Mouse (Mus musculus): ENCODE measurements around the gene Cpsf6. TPM values are rescaled to one million over a fixed set of nuclear protein-coding genes. Genes with fewer than 3 reads are reported as not detected.

Gene Cpsf6
- polyA plus RNA-seq (2015; fragmentation: Nextera tagmentation; extraction: Ambion mirVana): 111 and 128 TPM in 2 replicates

DNA sequence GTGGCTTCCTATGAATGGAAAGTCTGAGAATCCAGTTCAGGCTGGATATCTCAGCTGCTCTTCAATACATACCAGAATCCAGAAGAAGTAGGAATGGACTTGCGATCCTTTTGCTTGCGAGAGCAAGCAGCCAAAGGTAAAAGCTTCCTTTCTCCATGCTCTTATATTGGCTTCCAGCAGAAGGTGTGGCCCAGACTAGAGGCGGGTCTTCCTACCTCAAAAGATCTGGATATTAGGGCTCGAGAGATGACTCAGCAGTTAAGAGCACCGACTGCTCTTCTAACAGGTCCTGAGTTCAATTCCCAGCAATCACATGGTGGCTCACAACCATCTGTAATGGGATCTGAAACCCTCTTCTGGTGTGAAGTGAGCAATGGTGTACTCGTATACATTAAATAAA, at the start of gene Cpsf6:
TSS of gene Cpsf6 (minus strand) at position 108 of the 400 bp plus-strand sequence.
- no peaks in the 10 kb centered on the region for H3K27me3 ChIP-seq (replicated peaks; ENCODE audit: control insufficient read depth, insufficient read depth, low read length)
- WGBS: 89% methylated on average over 6 of the region's 6 CpGs
- H3K4me1 ChIP-seq (ENCODE audit: control insufficient read depth, insufficient read depth, low read depth, low read length): peaks cover 4% of the 10 kb centered on the region
- no peak for ATAC-seq
- no peaks in the 10 kb centered on the region for H3K9me3 ChIP-seq (ENCODE audit: control insufficient read depth, low read length)
- no peaks in the 10 kb centered on the region for H3K36me3 ChIP-seq (ENCODE audit: control insufficient read depth, insufficient read depth, low read length)
- no peak within 1 kb of the TSS for H3K4me2 ChIP-seq (ENCODE audit: low read length)
- H3K4me3 ChIP-seq (ENCODE audit: low read length): no peak within 1 kb of the TSS
- H3K27ac ChIP-seq (ENCODE audit: low read depth, low read length): no peak within 1 kb of the TSS
- H3K9ac ChIP-seq (ENCODE audit: low read depth, low read length): no peak within 1 kb of the TSS

DNA sequence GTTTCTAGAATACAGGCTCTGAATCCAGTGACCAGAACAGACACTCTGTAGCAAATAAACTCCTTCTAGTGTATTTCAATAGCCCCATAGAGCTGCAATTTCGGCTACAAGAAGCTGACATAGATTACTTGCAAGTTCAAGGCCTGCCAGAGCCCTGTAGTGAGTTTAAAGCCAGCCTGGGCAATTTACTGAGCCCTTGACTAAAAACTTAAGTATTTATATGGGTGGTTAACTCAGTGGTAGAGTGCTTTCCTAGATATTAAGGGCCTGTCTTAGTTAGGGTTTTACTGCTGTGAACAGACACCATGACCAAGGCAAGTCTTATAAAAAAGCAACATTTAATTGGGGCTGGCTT, 46.8 kb upstream of the Cpsf6 start:
- no peak overlapping the region for H3K9ac ChIP-seq (ENCODE audit: low read depth, low read length)
- H3K4me2 ChIP-seq (ENCODE audit: low read length): no peak overlapping the region
- H3K27ac ChIP-seq (ENCODE audit: low read depth, low read length): no peak overlapping the region
- WGBS: 76% methylated on average over 1 of the region's 1 CpGs
- no peak for ATAC-seq
- H3K27me3 ChIP-seq (replicated peaks; ENCODE audit: control insufficient read depth, insufficient read depth, low read length): no peaks in the 10 kb centered on the region
- H3K36me3 ChIP-seq (ENCODE audit: control insufficient read depth, insufficient read depth, low read length): no peaks in the 10 kb centered on the region
- H3K4me1 ChIP-seq (ENCODE audit: control insufficient read depth, insufficient read depth, low read depth, low read length): peaks cover 3% of the 10 kb centered on the region; the same call in 1 of the 2 replicates
- H3K4me3 ChIP-seq (ENCODE audit: low read length): no peak overlapping the region
- H3K9me3 ChIP-seq (ENCODE audit: control insufficient read depth, low read length): no peaks in the 10 kb centered on the region

DNA sequence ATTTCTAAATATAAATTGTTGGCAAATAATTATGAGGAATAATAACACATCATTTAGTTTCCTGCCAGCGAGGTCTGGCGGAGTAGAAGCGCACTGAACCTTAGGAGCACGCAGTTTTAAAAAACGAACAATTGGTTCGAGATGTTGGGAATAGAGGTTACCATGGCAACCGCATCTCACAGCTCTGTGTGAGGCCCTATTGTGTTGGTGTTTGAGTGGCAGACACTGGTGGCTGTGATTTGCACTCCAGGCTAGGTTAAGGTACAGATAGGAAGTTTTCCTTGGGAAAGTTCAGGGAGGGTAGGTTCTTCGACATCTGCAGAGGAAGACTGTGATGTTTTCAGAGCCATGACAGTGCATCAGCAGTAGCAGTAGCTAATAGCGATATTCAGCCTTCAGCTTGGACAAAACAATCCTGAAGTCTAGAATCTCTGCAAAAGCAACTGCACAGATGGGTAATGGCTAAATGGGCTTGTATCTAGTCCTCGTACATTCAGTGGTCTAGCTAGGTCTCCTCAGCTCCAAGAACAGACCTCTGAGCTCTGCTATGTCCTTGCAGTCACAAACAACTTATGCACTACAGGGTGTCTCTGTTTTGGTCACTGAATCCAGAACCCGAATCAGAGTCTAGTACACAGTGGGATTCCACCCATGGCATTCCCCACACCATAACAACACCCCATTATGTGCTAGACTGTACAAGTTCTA, 46.2 kb upstream of the Cpsf6 start:
- Histone ChIP-seq H3K4me2 (ENCODE audit: low read length) (peak overlapping the region; percentile 8; the same call in 1 of the 2 replicates), H3K27me3 (replicated peaks; ENCODE audit: control insufficient read depth, insufficient read depth, low read length) (no peaks in the 10 kb centered on the region), H3K36me3 (ENCODE audit: control insufficient read depth, insufficient read depth, low read length) (no peaks in the 10 kb centered on the region), H3K4me3 (ENCODE audit: low read length) (no peak overlapping the region), H3K27ac (ENCODE audit: low read depth, low read length) (no peak overlapping the region), H3K9ac (ENCODE audit: low read depth, low read length) (no peak overlapping the region), H3K9me3 (ENCODE audit: control insufficient read depth, low read length) (no peaks in the 10 kb centered on the region), H3K4me1 (ENCODE audit: control insufficient read depth, insufficient read depth, low read depth, low read length) (peaks cover 3% of the 10 kb centered on the region; the same call in 1 of the 2 replicates)
- peak; percentile 87 for ATAC-seq
- WGBS: 24% methylated on average over 11 of the region's 11 CpGs

DNA sequence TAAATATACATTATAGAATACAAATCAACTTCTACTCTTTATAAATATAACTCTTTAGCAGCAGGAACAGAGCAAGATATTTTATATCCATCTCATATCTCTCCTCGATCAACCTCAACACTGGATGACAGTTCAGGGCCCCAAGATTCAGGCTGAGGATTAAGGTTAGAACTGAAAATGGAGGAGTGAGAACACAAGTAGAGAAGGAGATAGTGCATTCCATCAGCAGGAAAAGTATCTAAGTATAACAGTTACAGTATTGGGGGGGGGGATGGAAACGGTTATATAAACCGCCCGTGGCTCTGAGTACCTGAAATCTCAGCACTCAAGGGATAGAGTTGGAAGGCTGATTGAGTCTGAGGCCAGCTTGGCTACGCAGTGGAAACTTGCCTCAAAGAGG, 45.2 kb upstream of the Cpsf6 start:
- ATAC-seq: no peak
- no peak overlapping the region for H3K9ac ChIP-seq (ENCODE audit: low read depth, low read length)
- no peak overlapping the region for H3K4me2 ChIP-seq (ENCODE audit: low read length)
- H3K4me3 ChIP-seq (ENCODE audit: low read length): no peak overlapping the region
- peaks cover 3% of the 10 kb centered on the region; the same call in 1 of the 2 replicates for H3K4me1 ChIP-seq (ENCODE audit: control insufficient read depth, insufficient read depth, low read depth, low read length)
- no peak overlapping the region for H3K27ac ChIP-seq (ENCODE audit: low read depth, low read length)
- 90% methylated on average over 5 of the region's 5 CpGs for WGBS
- no peaks in the 10 kb centered on the region for H3K9me3 ChIP-seq (ENCODE audit: control insufficient read depth, low read length)
- no peaks in the 10 kb centered on the region; the same call in 1 of the 2 replicates for H3K27me3 ChIP-seq (replicated peaks; ENCODE audit: control insufficient read depth, insufficient read depth, low read length)
- H3K36me3 ChIP-seq (ENCODE audit: control insufficient read depth, insufficient read depth, low read length): no peaks in the 10 kb centered on the region

DNA sequence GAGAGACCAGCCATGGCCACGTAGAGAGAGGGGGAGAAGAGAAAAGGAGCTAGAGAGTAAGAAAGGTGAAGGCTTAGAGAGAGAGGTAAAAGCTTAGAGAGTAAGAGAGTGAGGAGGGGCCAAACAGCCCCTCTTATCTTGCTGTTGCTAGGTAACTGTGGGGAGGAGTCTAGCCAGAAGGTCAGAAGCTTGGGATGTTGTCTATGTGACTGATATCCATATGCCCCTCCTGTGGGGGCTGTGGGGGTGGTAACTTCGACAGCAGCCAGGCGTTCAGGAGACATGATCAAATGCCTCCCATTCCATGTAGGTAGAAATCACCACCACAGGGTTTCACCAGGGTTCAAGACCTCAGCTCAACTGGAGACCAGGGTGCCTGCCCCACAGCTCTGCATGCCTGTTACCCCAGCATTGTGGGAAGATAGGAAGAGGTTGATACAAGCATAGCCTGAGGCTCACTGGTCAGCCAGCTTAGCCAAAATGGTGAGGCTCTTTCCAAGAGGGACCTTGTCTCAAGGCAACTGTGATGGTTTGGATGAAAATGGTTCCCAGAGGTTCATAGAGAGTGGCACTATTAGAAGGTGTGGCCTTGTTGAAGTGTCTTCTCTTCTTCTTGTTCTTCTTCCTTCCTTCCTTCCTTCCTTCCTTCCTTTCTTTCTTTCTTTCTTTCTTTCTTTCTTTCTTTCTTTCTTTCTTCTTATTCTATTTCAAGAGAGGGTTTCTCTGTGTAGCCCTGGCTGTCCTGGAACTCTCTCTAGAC, 44.5 kb upstream of the Cpsf6 start:
- Histone ChIP-seq H3K27ac (ENCODE audit: low read depth, low read length) (no peak overlapping the region), H3K4me1 (ENCODE audit: control insufficient read depth, insufficient read depth, low read depth, low read length) (peaks cover 3% of the 10 kb centered on the region; the same call in 1 of the 2 replicates), H3K36me3 (ENCODE audit: control insufficient read depth, insufficient read depth, low read length) (no peaks in the 10 kb centered on the region), H3K4me3 (ENCODE audit: low read length) (no peak overlapping the region), H3K9me3 (ENCODE audit: control insufficient read depth, low read length) (no peaks in the 10 kb centered on the region), H3K27me3 (replicated peaks; ENCODE audit: control insufficient read depth, insufficient read depth, low read length) (no peaks in the 10 kb centered on the region; the same call in 1 of the 2 replicates), H3K4me2 (ENCODE audit: low read length) (no peak overlapping the region), H3K9ac (ENCODE audit: low read depth, low read length) (no peak overlapping the region)
- no peak for ATAC-seq
- WGBS: 77% methylated on average over 3 of the region's 3 CpGs

DNA sequence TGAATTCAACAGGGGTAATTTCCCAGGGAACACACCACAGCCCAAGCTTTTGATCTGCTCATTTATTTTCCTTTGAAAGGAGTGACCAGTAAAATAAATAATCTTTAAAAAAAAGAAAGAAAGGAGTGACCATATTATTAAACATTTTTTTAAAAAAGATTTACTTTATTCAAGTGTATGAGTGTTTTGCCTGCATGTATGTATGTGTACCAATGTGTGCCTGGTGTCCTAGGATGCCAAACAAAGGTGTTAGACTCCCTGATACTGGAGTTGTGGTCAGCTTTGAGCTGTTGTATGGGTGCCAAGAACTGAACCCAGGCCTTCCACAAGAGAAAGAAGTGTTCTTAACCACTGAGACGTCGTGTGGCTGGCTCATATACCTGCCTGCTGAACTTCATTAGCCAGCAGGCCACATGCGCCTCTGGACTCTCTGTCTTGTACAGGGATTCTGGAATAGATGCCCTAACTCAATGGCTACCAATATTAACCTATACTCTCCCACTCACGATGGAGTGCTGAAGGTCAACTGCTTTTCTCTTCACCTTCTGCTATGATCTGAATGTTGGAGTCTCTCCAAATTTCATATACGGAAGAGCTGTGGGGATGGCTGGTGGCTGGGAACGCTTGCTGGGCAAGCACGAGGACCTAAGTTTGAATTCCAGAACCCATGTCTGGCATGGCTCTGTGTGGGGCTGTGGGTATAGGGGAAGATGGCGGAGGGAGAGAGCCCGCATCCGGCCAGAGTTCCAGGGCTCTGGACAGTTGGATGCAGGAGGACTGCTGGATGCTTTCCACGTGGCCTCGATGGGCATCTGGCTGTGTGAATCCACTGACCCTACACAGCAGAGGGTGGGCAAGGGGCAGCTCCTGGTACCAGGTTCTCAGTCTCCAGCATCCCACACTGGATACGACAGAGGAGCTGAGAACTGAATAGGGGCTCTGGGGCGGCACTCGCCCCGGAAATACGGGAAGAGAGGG, 43.5 kb upstream of the Cpsf6 start:
- Histone ChIP-seq H3K27ac (ENCODE audit: low read depth, low read length) (no peak overlapping the region), H3K9ac (ENCODE audit: low read depth, low read length) (no peak overlapping the region), H3K27me3 (replicated peaks; ENCODE audit: control insufficient read depth, insufficient read depth, low read length) (no peaks in the 10 kb centered on the region; the same call in 1 of the 2 replicates), H3K4me1 (ENCODE audit: control insufficient read depth, insufficient read depth, low read depth, low read length) (peaks cover 8% of the 10 kb centered on the region), H3K36me3 (ENCODE audit: control insufficient read depth, insufficient read depth, low read length) (no peaks in the 10 kb centered on the region), H3K4me2 (ENCODE audit: low read length) (no peak overlapping the region), H3K4me3 (ENCODE audit: low read length) (no peak overlapping the region), H3K9me3 (ENCODE audit: control insufficient read depth, low read length) (no peaks in the 10 kb centered on the region)
- 86% methylated on average over 17 of the region's 17 CpGs for WGBS
- ATAC-seq: no peak

DNA sequence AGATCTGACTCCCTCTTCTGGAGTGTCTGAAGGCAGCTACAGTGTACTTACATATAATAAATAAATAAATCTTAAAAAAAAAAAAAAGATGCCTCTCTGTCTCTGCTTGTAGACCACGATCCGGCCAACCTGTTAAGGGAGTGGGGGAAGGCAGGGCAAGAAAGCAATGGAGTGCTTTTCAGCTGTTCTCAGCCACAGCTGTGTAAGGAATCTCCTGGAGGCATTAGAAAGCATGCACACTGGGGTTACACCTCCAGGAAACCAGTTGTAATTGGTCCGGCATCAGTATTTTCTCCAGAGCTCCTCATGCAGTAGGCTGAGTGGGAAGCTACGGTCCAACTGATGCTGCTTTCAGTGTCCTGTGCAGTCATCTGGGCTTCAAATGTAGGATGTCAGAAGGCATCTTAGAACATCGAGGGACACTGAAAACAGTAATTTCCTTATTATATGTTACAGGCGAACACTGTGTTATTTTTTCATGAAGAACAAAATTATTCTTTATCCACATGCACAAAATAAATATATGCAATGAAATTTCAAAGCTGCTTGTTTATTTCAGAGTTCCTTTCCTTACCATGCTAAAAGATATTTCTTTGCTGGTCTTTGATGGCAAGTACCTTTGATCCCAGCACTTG, 42.5 kb upstream of the Cpsf6 start:
- Histone ChIP-seq H3K4me3 (ENCODE audit: low read length) (no peak overlapping the region), H3K4me2 (ENCODE audit: low read length) (no peak overlapping the region), H3K27ac (ENCODE audit: low read depth, low read length) (no peak overlapping the region), H3K36me3 (ENCODE audit: control insufficient read depth, insufficient read depth, low read length) (no peaks in the 10 kb centered on the region), H3K9ac (ENCODE audit: low read depth, low read length) (no peak overlapping the region), H3K4me1 (ENCODE audit: control insufficient read depth, insufficient read depth, low read depth, low read length) (peaks cover 13% of the 10 kb centered on the region), H3K27me3 (replicated peaks; ENCODE audit: control insufficient read depth, insufficient read depth, low read length) (no peaks in the 10 kb centered on the region; the same call in 1 of the 2 replicates), H3K9me3 (ENCODE audit: control insufficient read depth, low read length) (no peaks in the 10 kb centered on the region)
- WGBS: 87% methylated on average over 6 of the region's 6 CpGs
- ATAC-seq: no peak

DNA sequence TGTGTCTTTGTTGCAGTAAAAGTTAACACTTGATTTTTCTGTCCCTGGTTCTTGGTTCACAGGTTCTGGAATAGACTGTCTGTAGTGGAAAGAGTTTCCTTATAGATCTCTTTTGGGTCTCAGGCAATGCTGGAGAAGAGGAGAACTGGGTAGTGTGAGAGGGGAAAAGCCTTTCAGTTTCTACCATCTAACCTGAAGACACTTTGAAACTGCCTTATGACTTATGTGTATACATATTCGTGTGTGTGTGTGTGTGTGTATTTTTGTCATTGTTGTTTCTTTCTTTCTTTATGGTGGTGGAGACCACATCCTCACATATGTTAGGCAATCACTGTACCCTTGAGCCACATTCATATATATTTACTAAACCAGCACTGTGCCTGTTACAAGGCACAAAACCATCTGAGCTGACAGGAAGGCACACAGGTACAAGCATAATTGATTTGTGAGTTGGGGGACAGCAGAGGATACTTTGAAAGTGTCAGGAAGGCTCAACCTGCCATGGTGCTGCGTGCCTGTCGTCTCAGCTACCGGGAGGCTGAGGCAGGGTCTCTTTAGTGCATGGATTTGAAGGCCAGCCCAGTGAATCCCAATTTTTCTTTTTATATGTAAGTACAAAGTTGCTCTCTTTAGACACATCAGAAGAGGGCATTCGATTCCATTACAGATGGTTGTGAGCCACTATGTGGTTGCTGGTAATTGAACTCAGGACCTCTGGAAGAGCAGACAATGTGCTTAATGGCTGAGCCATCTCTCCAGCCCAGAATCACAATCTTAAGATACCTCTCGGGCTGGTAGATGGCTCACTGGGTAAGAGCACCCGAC, 41.7 kb upstream of the Cpsf6 start:
- Histone ChIP-seq H3K27me3 (replicated peaks; ENCODE audit: control insufficient read depth, insufficient read depth, low read length) (no peaks in the 10 kb centered on the region; the same call in 1 of the 2 replicates), H3K4me1 (ENCODE audit: control insufficient read depth, insufficient read depth, low read depth, low read length) (peaks cover 16% of the 10 kb centered on the region), H3K9ac (ENCODE audit: low read depth, low read length) (no peak overlapping the region), H3K4me3 (ENCODE audit: low read length) (no peak overlapping the region), H3K36me3 (ENCODE audit: control insufficient read depth, insufficient read depth, low read length) (no peaks in the 10 kb centered on the region), H3K9me3 (ENCODE audit: control insufficient read depth, low read length) (no peaks in the 10 kb centered on the region), H3K4me2 (ENCODE audit: low read length) (no peak overlapping the region), H3K27ac (ENCODE audit: low read depth, low read length) (no peak overlapping the region)
- 88% methylated on average over 7 of the region's 7 CpGs for WGBS
- ATAC-seq: no peak

Measured in hindbrain, embryonic 16.5 days (tissue).